Mouse (Mus musculus): ENCODE results near the gene Rps6kb2. TPM values are rescaled to one million over a fixed set of nuclear protein-coding genes. Genes with fewer than 3 reads are reported as not detected.
"Not testable (repeated sequence)": the region's sequence is repeated elsewhere in the genome, so short reads cannot be mapped to it uniquely, and the experiment has no call there.

The Rps6kb2 gene
- polyA plus RNA-seq, 1 experiment from 2014 or later = 51.6 TPM

- H3K9ac ChIP-seq (ENCODE audit: low read length) = no peak overlapping the region; the same call in 1 of the 2 replicates
- no peak overlapping the region for H3K4me3 ChIP-seq (ENCODE audit: low read length)
- H3K4me2 ChIP-seq (ENCODE audit: low read depth, low read length) = no peak overlapping the region
- no peak overlapping the region for H3K27ac ChIP-seq (ENCODE audit: low read length)
- peaks cover 8% of the 10 kb centered on the region for H3K4me1 ChIP-seq (replicated peaks; ENCODE audit: control insufficient read depth, insufficient read depth, low read length)
- H3K9me3 ChIP-seq (ENCODE audit: control insufficient read depth, low read length) = no peaks in the 10 kb centered on the region
- H3K27me3 ChIP-seq (ENCODE audit: control insufficient read depth, insufficient read depth, low read depth, low read length) = no peaks in the 10 kb centered on the region
- 86% methylated on average over 7 of the region's 7 CpGs for WGBS
- no peak for ATAC-seq (ENCODE audit: low read depth)
- peaks cover 17% of the 10 kb centered on the region for H3K36me3 ChIP-seq (ENCODE audit: control insufficient read depth, insufficient read depth, low read length)
Measured at GRCm38 (mm10) chr19:4129462-4129861, 33.7 kb downstream of the Rps6kb2 start.

- ATAC-seq (ENCODE audit: low read depth) = no peak
- peaks cover 8% of the 10 kb centered on the region for H3K4me1 ChIP-seq (replicated peaks; ENCODE audit: control insufficient read depth, insufficient read depth, low read length)
- peaks cover 11% of the 10 kb centered on the region for H3K36me3 ChIP-seq (ENCODE audit: control insufficient read depth, insufficient read depth, low read length)
- peak overlapping the region; percentile 93 for H3K9ac ChIP-seq (ENCODE audit: low read length)
- peak overlapping the region; percentile 72 for H3K4me2 ChIP-seq (ENCODE audit: low read depth, low read length)
- H3K4me3 ChIP-seq (ENCODE audit: low read length) = peak overlapping the region; percentile 89
- H3K27ac ChIP-seq (ENCODE audit: low read length) = no peak overlapping the region
- H3K9me3 ChIP-seq (ENCODE audit: control insufficient read depth, low read length) = no peaks in the 10 kb centered on the region
- WGBS = 48% methylated on average over 7 of the region's 7 CpGs
- H3K27me3 ChIP-seq (ENCODE audit: control insufficient read depth, insufficient read depth, low read depth, low read length) = no peaks in the 10 kb centered on the region
Measured at GRCm38 (mm10) chr19:4126759-4127495, 36.2 kb downstream of the Rps6kb2 start.

DNA sequence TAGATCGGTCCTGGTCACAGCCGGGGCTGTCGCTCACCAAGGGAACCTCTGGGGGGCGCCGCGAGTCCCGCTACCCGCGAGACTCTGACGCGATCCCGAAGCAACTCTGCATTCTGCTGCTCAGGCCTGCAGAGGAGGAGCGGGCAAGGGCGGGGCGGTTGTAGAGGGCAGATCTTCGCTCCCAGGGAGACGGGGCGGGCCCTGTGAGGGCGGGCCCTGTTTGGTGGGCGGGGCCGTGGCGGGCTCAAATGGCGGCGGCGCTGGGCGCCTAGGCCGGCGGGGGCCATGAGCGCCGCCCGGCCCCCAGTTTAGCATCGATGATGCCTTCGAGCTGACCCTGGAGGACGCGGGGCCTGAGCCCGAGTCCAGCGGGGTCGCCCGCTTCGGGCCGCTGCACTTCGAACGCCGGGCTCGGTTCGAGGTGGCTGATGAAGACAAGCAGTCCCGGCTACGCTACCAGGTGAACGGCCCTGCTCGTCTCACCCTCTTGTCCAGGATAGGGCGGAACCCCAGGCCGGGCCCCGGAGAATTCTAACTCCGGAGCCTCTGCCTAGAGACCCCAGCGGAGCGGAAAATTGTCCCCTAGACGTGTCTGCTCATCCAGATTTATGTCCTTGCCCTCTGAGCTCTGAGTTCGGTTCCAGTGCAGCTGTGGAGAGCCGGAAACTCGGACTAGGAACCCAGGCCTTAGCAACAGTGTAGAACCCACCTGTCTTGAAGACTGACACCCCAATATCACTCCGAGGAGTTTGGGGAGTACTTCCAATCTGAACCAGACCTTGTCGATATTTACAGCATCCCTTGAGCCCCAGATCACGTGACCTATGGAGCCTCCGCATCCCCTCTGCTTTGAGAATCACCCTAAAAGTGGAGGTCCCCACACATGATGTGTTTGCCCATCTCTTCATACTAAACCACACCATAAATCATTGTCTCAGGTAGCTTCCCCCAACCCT, 37.1 kb downstream of the Rps6kb2 start, which contains the start of gene Aip:
Gene Aip, minus strand, starts transcription at position 118 of the 956 bp plus-strand sequence.
- peak; percentile 94 for ATAC-seq (ENCODE audit: low read depth)
- H3K27ac ChIP-seq (ENCODE audit: low read length) = peak within 1 kb of the TSS; percentile 50
- peak within 1 kb of the TSS; percentile 93 for H3K9ac ChIP-seq (ENCODE audit: low read length)
- H3K4me1 ChIP-seq (replicated peaks; ENCODE audit: control insufficient read depth, insufficient read depth, low read length) = peaks cover 8% of the 10 kb centered on the region
- H3K4me3 ChIP-seq (ENCODE audit: low read length) = peak within 1 kb of the TSS; percentile 89
- WGBS = under 1% methylated on average over 58 of the region's 64 CpGs
- peak within 1 kb of the TSS; percentile 72 for H3K4me2 ChIP-seq (ENCODE audit: low read depth, low read length)
- H3K9me3 ChIP-seq (ENCODE audit: control insufficient read depth, low read length) = no peaks in the 10 kb centered on the region
- no peaks in the 10 kb centered on the region for H3K27me3 ChIP-seq (ENCODE audit: control insufficient read depth, insufficient read depth, low read depth, low read length)
- H3K36me3 ChIP-seq (ENCODE audit: control insufficient read depth, insufficient read depth, low read length) = peaks cover 11% of the 10 kb centered on the region

GRCm38 (mm10) chr19:4125268-4125667, 37.9 kb downstream of the Rps6kb2 start:
- Histone ChIP-seq H3K4me3 (ENCODE audit: low read length) (peak overlapping the region; percentile 89), H3K27ac (ENCODE audit: low read length) (0 out of 2 replicates have a peak overlapping the region, but pooled peaks have one; percentile 1), H3K4me1 (replicated peaks; ENCODE audit: control insufficient read depth, insufficient read depth, low read length) (peaks cover 15% of the 10 kb centered on the region), H3K36me3 (ENCODE audit: control insufficient read depth, insufficient read depth, low read length) (peaks cover 11% of the 10 kb centered on the region), H3K9ac (ENCODE audit: low read length) (peak overlapping the region; percentile 93), H3K4me2 (ENCODE audit: low read depth, low read length) (peak overlapping the region; percentile 72)
- H3K9me3 ChIP-seq (ENCODE audit: control insufficient read depth, low read length); H3K27me3 ChIP-seq (ENCODE audit: control insufficient read depth, insufficient read depth, low read depth, low read length): not testable (repeated sequence)
- peak; percentile 10 for ATAC-seq (ENCODE audit: low read depth)
- WGBS = 19% methylated on average over 2 of the region's 4 CpGs

GRCm38 (mm10) chr19:4124432-4124831, 38.7 kb downstream of the Rps6kb2 start:
- H3K9me3 ChIP-seq (ENCODE audit: control insufficient read depth, low read length) = no peaks in the 10 kb centered on the region
- peaks cover 15% of the 10 kb centered on the region for H3K4me1 ChIP-seq (replicated peaks; ENCODE audit: control insufficient read depth, insufficient read depth, low read length)
- WGBS = 57% methylated on average over 4 of the region's 4 CpGs
- H3K27me3 ChIP-seq (ENCODE audit: control insufficient read depth, insufficient read depth, low read depth, low read length) = no peaks in the 10 kb centered on the region
- H3K4me3 ChIP-seq (ENCODE audit: low read length) = no peak overlapping the region
- H3K4me2 ChIP-seq (ENCODE audit: low read depth, low read length) = no peak overlapping the region
- H3K36me3 ChIP-seq (ENCODE audit: control insufficient read depth, insufficient read depth, low read length) = peaks cover 7% of the 10 kb centered on the region
- ATAC-seq (ENCODE audit: low read depth) = no peak
- H3K9ac ChIP-seq (ENCODE audit: low read length) = no peak overlapping the region
- H3K27ac ChIP-seq (ENCODE audit: low read length) = no peak overlapping the region

DNA sequence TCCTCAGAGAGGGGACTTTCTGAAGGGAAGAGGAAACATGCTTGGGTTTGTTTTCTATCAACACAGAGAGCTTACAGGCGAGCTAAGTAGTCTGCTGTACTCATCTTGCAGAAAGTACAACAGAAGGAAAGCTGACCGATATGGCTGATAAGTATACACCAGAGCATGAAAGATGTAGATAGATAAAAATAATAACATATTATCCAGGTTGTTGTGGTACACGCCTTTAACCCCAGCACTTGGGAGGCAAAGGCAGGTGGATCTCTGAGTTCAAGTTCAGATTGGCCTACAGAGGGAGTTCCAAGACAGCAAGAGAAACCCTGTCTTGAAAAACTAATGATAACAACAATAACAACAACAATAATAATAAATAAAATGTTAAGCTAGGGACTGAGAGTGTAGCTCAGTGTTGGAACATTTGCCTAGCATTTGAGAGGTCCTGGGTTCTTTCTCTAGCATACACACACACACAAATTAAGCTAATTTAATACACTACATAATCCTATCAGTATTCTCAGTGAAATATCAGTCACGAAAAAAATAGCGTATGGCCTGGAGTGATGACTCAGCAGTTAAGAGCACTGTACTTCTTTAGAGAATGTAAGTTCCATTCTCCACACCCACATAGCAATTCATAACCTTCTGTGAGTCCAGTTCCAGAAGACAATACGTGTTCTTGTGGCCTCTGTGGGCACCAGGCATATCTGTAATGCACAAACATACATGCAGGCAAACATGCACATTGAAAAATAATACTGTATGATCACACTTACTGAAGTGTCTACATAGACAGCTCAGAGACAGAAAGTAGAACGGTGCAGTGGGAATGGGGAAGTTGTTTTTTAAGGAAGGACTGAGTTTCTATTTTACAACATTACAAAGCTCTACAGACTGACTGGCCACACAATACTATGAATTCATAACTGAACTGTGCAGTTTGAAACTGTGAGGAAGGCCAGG, 40.5 kb downstream of the Rps6kb2 start:
- Histone ChIP-seq H3K9ac (ENCODE audit: low read length) (no peak overlapping the region), H3K4me2 (ENCODE audit: low read depth, low read length) (no peak overlapping the region), H3K4me1 (replicated peaks; ENCODE audit: control insufficient read depth, insufficient read depth, low read length) (peaks cover 15% of the 10 kb centered on the region), H3K4me3 (ENCODE audit: low read length) (no peak overlapping the region), H3K27me3 (ENCODE audit: control insufficient read depth, insufficient read depth, low read depth, low read length) (no peaks in the 10 kb centered on the region), H3K9me3 (ENCODE audit: control insufficient read depth, low read length) (no peaks in the 10 kb centered on the region), H3K27ac (ENCODE audit: low read length) (no peak overlapping the region), H3K36me3 (ENCODE audit: control insufficient read depth, insufficient read depth, low read length) (peaks cover 4% of the 10 kb centered on the region; the same call in 1 of the 2 replicates)
- 77% methylated on average over 7 of the region's 7 CpGs for WGBS
- no peak for ATAC-seq (ENCODE audit: low read depth)

DNA sequence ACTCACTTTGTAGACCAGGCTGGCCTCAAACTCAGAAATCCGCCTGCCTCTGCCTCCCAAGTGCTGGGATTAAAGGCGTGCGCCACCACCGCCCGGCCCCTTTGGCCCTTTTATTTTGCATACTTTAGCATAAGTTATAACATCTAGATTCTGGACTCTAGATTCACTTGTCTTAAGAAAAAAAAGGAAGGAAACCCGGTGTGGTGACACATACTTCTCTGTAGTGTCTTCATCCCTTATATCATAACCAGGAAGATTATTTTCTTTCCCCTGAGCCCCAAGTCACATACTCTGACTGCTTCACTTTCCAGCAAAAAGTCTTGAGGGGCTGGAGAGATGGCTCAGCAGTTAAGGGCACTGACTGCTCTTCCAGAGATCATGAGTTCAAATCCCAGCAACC, 41.3 kb downstream of the Rps6kb2 start:
- 60% methylated on average over 6 of the region's 6 CpGs for WGBS
- not testable (repeated sequence) for H3K36me3 ChIP-seq (ENCODE audit: control insufficient read depth, insufficient read depth, low read length); ATAC-seq (ENCODE audit: low read depth); H3K9ac ChIP-seq (ENCODE audit: low read length); H3K27me3 ChIP-seq (ENCODE audit: control insufficient read depth, insufficient read depth, low read depth, low read length); H3K9me3 ChIP-seq (ENCODE audit: control insufficient read depth, low read length); H3K4me3 ChIP-seq (ENCODE audit: low read length); H3K27ac ChIP-seq (ENCODE audit: low read length)
- Histone ChIP-seq H3K4me1 (replicated peaks; ENCODE audit: control insufficient read depth, insufficient read depth, low read length) (peaks cover 12% of the 10 kb centered on the region), H3K4me2 (ENCODE audit: low read depth, low read length) (0 out of 2 replicates have a peak overlapping the region, but pooled peaks have one; percentile 15)

DNA sequence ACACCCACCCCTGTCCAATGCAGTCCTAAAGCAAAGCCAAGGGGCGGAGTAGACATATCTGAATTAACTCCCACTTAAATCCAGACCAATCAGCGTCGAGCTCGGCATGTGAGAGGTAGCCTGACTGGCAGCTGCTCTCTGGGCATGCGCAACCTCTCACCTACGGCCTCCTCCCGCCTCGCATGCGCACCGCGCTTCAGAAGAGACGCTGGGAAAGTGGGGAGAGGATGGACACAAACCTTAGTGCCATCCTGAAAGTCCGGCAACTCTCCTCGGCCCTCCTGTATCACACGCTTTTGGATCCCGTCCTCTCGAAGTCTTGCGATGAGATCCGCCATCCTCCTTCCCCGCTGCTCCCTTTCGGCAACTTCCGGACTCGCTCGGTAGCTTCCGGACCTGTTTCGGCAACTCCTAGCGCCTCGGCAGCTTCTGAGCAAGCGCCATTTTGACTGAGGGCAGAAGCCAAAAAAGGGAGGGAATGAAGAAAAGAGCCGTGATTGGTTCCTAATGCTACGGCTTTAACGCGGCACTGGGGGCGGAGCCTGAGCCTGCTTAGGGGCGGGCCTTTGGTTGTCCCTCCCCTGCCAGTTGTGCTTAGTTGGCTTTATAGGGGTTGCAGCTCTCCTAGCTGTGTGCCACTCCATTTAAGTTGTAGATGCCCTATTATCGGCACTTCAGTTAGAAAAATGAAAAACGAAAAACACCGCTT, 41.9 kb downstream of the Rps6kb2 start:
- Histone ChIP-seq H3K27me3 (ENCODE audit: control insufficient read depth, insufficient read depth, low read depth, low read length) (no peaks in the 10 kb centered on the region), H3K27ac (ENCODE audit: low read length) (peak overlapping the region; percentile 50), H3K36me3 (ENCODE audit: control insufficient read depth, insufficient read depth, low read length) (peaks cover 6% of the 10 kb centered on the region; the same call in 1 of the 2 replicates), H3K9me3 (ENCODE audit: control insufficient read depth, low read length) (no peaks in the 10 kb centered on the region), H3K4me3 (ENCODE audit: low read length) (peak overlapping the region; percentile 53), H3K9ac (ENCODE audit: low read length) (peak overlapping the region; percentile 71), H3K4me2 (ENCODE audit: low read depth, low read length) (peak overlapping the region; percentile 63), H3K4me1 (replicated peaks; ENCODE audit: control insufficient read depth, insufficient read depth, low read length) (peaks cover 7% of the 10 kb centered on the region)
- peak; percentile 85 for ATAC-seq (ENCODE audit: low read depth)
- WGBS = 2% methylated on average over 38 of the region's 38 CpGs

All from lung, embryonic 16.5 days (tissue).